Mouse (Mus musculus): ENCODE results near the gene Dgkg.

Dgkg gene

GRCm38 (mm10) chr16:22596394-22596793 is 60.6 kb downstream of the Dgkg start:
- DNase-seq (ENCODE audit: low read depth), result no peak

- peak; percentile 66 for DNase-seq (ENCODE audit: low read depth)
Observed at GRCm38 (mm10) chr16:22593907-22594306, 63.1 kb downstream of the Dgkg start.

GRCm38 (mm10) chr16:22589619-22590018 is 67.4 kb downstream of the Dgkg start:
- DNase-seq (ENCODE audit: low read depth), result peak; percentile 70

GRCm38 (mm10) chr16:22586151-22586836 is 70.7 kb downstream of the Dgkg start:
- no peak for DNase-seq (ENCODE audit: low read depth)

- no peak for DNase-seq (ENCODE audit: low read depth)
Observed at GRCm38 (mm10) chr16:22585523-22585922, 71.5 kb downstream of the Dgkg start.

- DNase-seq (ENCODE audit: low read depth), result no peak
Observed at GRCm38 (mm10) chr16:22583401-22583800, 73.6 kb downstream of the Dgkg start.

GRCm38 (mm10) chr16:22582173-22582929 is 74.7 kb downstream of the Dgkg start:
- no peak for DNase-seq (ENCODE audit: low read depth)

GRCm38 (mm10) chr16:22580103-22580502 is 76.9 kb downstream of the Dgkg start:
- DNase-seq (ENCODE audit: low read depth), result no peak

- DNase-seq (ENCODE audit: low read depth), result no peak
Observed at GRCm38 (mm10) chr16:22578883-22579282, 78.1 kb downstream of the Dgkg start.

GRCm38 (mm10) chr16:22577656-22578055 is 79.4 kb downstream of the Dgkg start:
- DNase-seq (ENCODE audit: low read depth), result no peak

- DNase-seq (ENCODE audit: low read depth), result no peak
Observed at GRCm38 (mm10) chr16:22574164-22574563, 82.9 kb downstream of the Dgkg start.

GRCm38 (mm10) chr16:22572641-22573341 is 84.2 kb downstream of the Dgkg start:
- no peak for DNase-seq (ENCODE audit: low read depth)

- no peak for DNase-seq (ENCODE audit: low read depth)
Observed at GRCm38 (mm10) chr16:22564907-22565272, 92.1 kb downstream of the Dgkg start.

- DNase-seq (ENCODE audit: low read depth), result peak; percentile 73
Observed at GRCm38 (mm10) chr16:22564259-22564906, 92.6 kb downstream of the Dgkg start.

GRCm38 (mm10) chr16:22563594-22563993 is 93.4 kb downstream of the Dgkg start:
- DNase-seq (ENCODE audit: low read depth), result no peak

- peak; percentile 73 for DNase-seq (ENCODE audit: low read depth)
Observed at GRCm38 (mm10) chr16:22554996-22555395, 102.0 kb downstream of the Dgkg start.

GRCm38 (mm10) chr16:22552351-22552750 is 104.7 kb downstream of the Dgkg start:
- no peak for DNase-seq (ENCODE audit: low read depth)

- DNase-seq (ENCODE audit: low read depth), result no peak
Observed at GRCm38 (mm10) chr16:22551231-22552000, 105.6 kb downstream of the Dgkg start.

GRCm38 (mm10) chr16:22549346-22549745 is 107.7 kb downstream of the Dgkg start:
- DNase-seq (ENCODE audit: low read depth), result peak; percentile 38

- peak; percentile 95 for DNase-seq (ENCODE audit: low read depth)
Observed at GRCm38 (mm10) chr16:22548167-22549080, 108.6 kb downstream of the Dgkg start.

GRCm38 (mm10) chr16:22547741-22548140 is 109.3 kb downstream of the Dgkg start:
- no peak for DNase-seq (ENCODE audit: low read depth)

Measured in 416B (cell line).